Mouse (Mus musculus) intestine, postnatal 0 days (tissue): ENCODE results near the gene Rorb. TPM values are rescaled to one million over a fixed set of nuclear protein-coding genes. Genes with fewer than 3 reads are reported as not detected.

Source experiments
- ATAC-seq: fragments of 200-750 bp; cut with Nextera tagmentation; 2 replicates; pipeline ENCODE4 v1.8.0; 2017; ENCODE audit warnings: mild to moderate bottlenecking, moderate TSS enrichment, moderate library complexity
- H3K27ac ChIP-seq: fragments of 300-500 bp; sonication (generic); 2 replicates; pipeline ENCODE4 v1.5.1; 2014; ENCODE audit warnings: mild to moderate bottlenecking, low read depth, low read length, moderate library complexity
- H3K27me3 ChIP-seq: fragments of 300-500 bp; sonication (generic); replicated peaks from 2 replicates; pipeline ENCODE4 v1.6.1; 2014; ENCODE audit warnings: low read length, mixed read lengths; ENCODE audit not compliant: control insufficient read depth, insufficient read depth
- H3K36me3 ChIP-seq: fragments of 300-500 bp; sonication (generic); 2 replicates; pipeline ENCODE4 v1.6.1; 2014; ENCODE audit warnings: mild to moderate bottlenecking, moderate library complexity; ENCODE audit not compliant: control insufficient read depth, insufficient read depth
- H3K4me1 ChIP-seq: fragments of 300-500 bp; sonication (generic); replicated peaks from 2 replicates; pipeline ENCODE4 v1.6.1; 2014; ENCODE audit warnings: antibody characterized with exemption, low read length, mixed read lengths; ENCODE audit not compliant: control insufficient read depth, insufficient read depth
- H3K4me2 ChIP-seq: fragments of 300-500 bp; sonication (generic); replicated peaks from 2 replicates; pipeline ENCODE4 v1.6.1; 2014; ENCODE audit warnings: low read depth, mild to moderate bottlenecking, moderate library complexity
- H3K4me3 ChIP-seq: fragments of 300-500 bp; sonication (generic); 2 replicates; pipeline ENCODE4 v1.5.1; 2014; ENCODE audit warnings: low read depth, low read length
- H3K9ac ChIP-seq: fragments of 300-500 bp; sonication (generic); 2 replicates; pipeline ENCODE4 v1.6.1; 2014; ENCODE audit warnings: mild to moderate bottlenecking, low read depth, low read length
- H3K9me3 ChIP-seq: fragments of 300-500 bp; sonication (generic); 2 replicates; pipeline ENCODE4 v1.6.1; 2016; ENCODE audit warnings: mixed run types; ENCODE audit not compliant: control insufficient read depth
- CTCF ChIP-seq: sonication (generic); IDR thresholded peaks from 2 replicates; pipeline ENCODE4 v1.5.1; 2016; ENCODE audit warnings: low read depth, mild to moderate bottlenecking, control low read depth, antibody characterized with exemption, moderate library complexity
- WGBS: fragments of 180-500 bp; shearing (Covaris S2); extraction: QIAGEN DNeasy Blood & Tissue Kit; methylation state at CpG from one replicate; pipeline ENCODE4 v1.1.7; 2014; 5-methylcytosine and 5-hydroxymethylcytosine counted together
- polyA plus RNA-seq: library from polyadenylated mRNA; unstranded; fragments of >200 nt; fragmentation: Nextera tagmentation; extraction: Ambion mirVana; gene quantifications from 2 replicates; pipeline ENCODE4 v1.2.1, GENCODE M21; 2015

The Rorb gene
- polyA plus RNA-seq, 1 experiment from 2014 or later: 0.17 TPM

- no peak for ATAC-seq
- Histone ChIP-seq H3K4me2 (no peak overlapping the region), H3K4me3 (no peak overlapping the region), H3K27me3 (no peaks in the 10 kb centered on the region), H3K36me3 (no peaks in the 10 kb centered on the region), H3K27ac (no peak overlapping the region), H3K9ac (no peak overlapping the region), H3K9me3 (no peaks in the 10 kb centered on the region), H3K4me1 (no peaks in the 10 kb centered on the region)
- no peak for TF ChIP-seq CTCF
- WGBS: 80% methylated on average over 5 of the region's 5 CpGs
Observed at GRCm38 (mm10) chr19:19034482-19035315, 76.3 kb downstream of the Rorb start.

- TF ChIP-seq CTCF: no peak
- Histone ChIP-seq H3K9me3 (no peaks in the 10 kb centered on the region), H3K27me3 (no peaks in the 10 kb centered on the region), H3K36me3 (no peaks in the 10 kb centered on the region), H3K9ac (no peak overlapping the region), H3K4me2 (no peak overlapping the region), H3K4me1 (no peaks in the 10 kb centered on the region), H3K27ac (no peak overlapping the region), H3K4me3 (no peak overlapping the region)
- no peak for ATAC-seq
- 70% methylated on average over 3 of the region's 3 CpGs for WGBS
Observed at GRCm38 (mm10) chr19:19033974-19034373, 77.0 kb downstream of the Rorb start.

- Histone ChIP-seq H3K4me2 (no peak overlapping the region), H3K4me1 (no peaks in the 10 kb centered on the region), H3K27me3 (no peaks in the 10 kb centered on the region), H3K9me3 (no peaks in the 10 kb centered on the region), H3K9ac (no peak overlapping the region), H3K4me3 (no peak overlapping the region), H3K27ac (no peak overlapping the region), H3K36me3 (no peaks in the 10 kb centered on the region)
- no peak for TF ChIP-seq CTCF
- no peak for ATAC-seq
- WGBS: 59% methylated on average over 6 of the region's 6 CpGs
Observed at GRCm38 (mm10) chr19:19005144-19005543, 105.9 kb downstream of the Rorb start.

- H3K27ac ChIP-seq: no peak overlapping the region
- 63% methylated on average over 7 of the region's 11 CpGs for WGBS
- ATAC-seq: no peak
- no peak overlapping the region for H3K4me2 ChIP-seq
- TF ChIP-seq CTCF: no peak
- H3K4me1 ChIP-seq: no peaks in the 10 kb centered on the region
- H3K9me3 ChIP-seq: no peaks in the 10 kb centered on the region
- no peaks in the 10 kb centered on the region for H3K27me3 ChIP-seq
- H3K4me3 ChIP-seq: no peak overlapping the region
- no peak overlapping the region for H3K9ac ChIP-seq
- no peaks in the 10 kb centered on the region for H3K36me3 ChIP-seq
Observed at GRCm38 (mm10) chr19:19004023-19004656, 106.9 kb downstream of the Rorb start.

- H3K27ac ChIP-seq: no peak overlapping the region
- ATAC-seq: no peak
- no peak overlapping the region for H3K4me2 ChIP-seq
- no peaks in the 10 kb centered on the region for H3K4me1 ChIP-seq
- H3K9ac ChIP-seq: no peak overlapping the region
- H3K9me3 ChIP-seq: no peaks in the 10 kb centered on the region
- no peak overlapping the region for H3K4me3 ChIP-seq
- H3K27me3 ChIP-seq: no peaks in the 10 kb centered on the region
- H3K36me3 ChIP-seq: no peaks in the 10 kb centered on the region
- WGBS: 81% methylated on average over 8 of the region's 8 CpGs
- no peak for TF ChIP-seq CTCF
Observed at GRCm38 (mm10) chr19:18998966-18999365, 112.0 kb downstream of the Rorb start.

GRCm38 (mm10) chr19:18997711-18998110 lies 113.3 kb downstream of the Rorb start:
- Histone ChIP-seq H3K4me1 (no peaks in the 10 kb centered on the region), H3K9me3 (no peaks in the 10 kb centered on the region), H3K9ac (no peak overlapping the region), H3K27ac (no peak overlapping the region), H3K4me2 (no peak overlapping the region), H3K27me3 (no peaks in the 10 kb centered on the region), H3K36me3 (no peaks in the 10 kb centered on the region), H3K4me3 (no peak overlapping the region)
- WGBS: 68% methylated on average over 1 of the region's 1 CpGs
- no peak for ATAC-seq
- TF ChIP-seq CTCF: no peak
